Mouse (Mus musculus): Measurements from ENCODE around the gene Naa11. TPM values are rescaled to one million over a fixed set of nuclear protein-coding genes. Genes with fewer than 3 reads are reported as not detected.

The Naa11 gene
- polyA plus RNA-seq, 1 experiment = not detected

DNA sequence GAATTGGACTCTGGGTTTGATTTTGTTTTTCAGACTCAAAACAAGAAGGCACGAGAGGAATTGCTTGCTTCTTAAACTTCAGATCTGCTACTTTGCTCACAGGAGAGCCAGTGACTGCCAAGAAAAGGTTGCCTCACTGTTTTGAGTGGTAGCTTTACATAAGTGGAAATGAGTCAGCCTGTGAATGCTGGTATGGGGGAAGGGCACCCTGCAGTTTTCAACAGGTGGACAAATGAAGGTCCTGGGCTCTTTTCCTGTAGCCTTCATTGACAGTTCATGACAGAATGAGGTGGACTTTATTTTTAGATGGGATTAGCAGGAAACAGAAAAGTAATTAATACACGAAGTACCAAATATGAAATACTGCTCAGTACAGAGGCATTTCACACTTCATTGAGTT lies 29.6 kb downstream of the Naa11 start:
- TF ChIP-seq POLR2A (IDR thresholded peaks at IDR 0.05; ENCODE audit: borderline replicate concordance, control insufficient read depth, low read depth, low read length) (no peak), CTCF (IDR thresholded peaks at IDR 0.05; ENCODE audit: control insufficient read depth, insufficient read depth, low read length) (no peak)
- WGBS = 7% methylated on average over 2 of the region's 2 CpGs
- Histone ChIP-seq H3K4me1 (ENCODE audit: control insufficient read depth, insufficient read depth, low read length) (no peaks in the 10 kb centered on the region; the same call in 1 of the 2 replicates), H3K4me3 (replicated peaks; ENCODE audit: control insufficient read depth, low read depth, low read length) (no peak overlapping the region), H3K27ac (ENCODE audit: control insufficient read depth, insufficient read depth, low read depth, low read length, poor library complexity) (no peak overlapping the region)

DNA sequence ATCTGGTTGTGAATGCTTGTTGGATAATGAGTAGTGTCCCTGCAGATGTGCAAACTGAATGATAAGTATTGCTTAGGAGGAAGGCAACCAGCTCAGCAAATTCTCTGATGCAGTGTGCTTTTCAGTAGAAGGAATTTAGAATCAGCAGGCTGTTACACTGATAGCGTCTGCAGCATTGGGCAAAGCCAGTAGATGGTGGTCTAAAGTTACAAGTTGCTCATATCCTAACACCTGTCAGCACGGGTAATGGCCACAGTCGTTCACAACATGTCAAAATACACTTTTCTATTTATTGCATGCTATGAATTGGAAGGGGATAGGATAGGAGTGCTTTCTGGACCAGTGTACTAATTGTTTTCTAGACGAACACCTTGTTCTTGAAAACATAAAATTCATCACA lies 33.1 kb downstream of the Naa11 start:
- Histone ChIP-seq H3K27ac (ENCODE audit: control insufficient read depth, insufficient read depth, low read depth, low read length, poor library complexity) (no peak overlapping the region), H3K4me1 (ENCODE audit: control insufficient read depth, insufficient read depth, low read length) (no peaks in the 10 kb centered on the region), H3K4me3 (replicated peaks; ENCODE audit: control insufficient read depth, low read depth, low read length) (no peak overlapping the region)
- WGBS = 61% methylated on average over 4 of the region's 4 CpGs
- no peak for TF ChIP-seq POLR2A (IDR thresholded peaks at IDR 0.05; ENCODE audit: borderline replicate concordance, control insufficient read depth, low read depth, low read length)
- TF ChIP-seq CTCF (IDR thresholded peaks at IDR 0.05; ENCODE audit: control insufficient read depth, insufficient read depth, low read length) = no peak

DNA sequence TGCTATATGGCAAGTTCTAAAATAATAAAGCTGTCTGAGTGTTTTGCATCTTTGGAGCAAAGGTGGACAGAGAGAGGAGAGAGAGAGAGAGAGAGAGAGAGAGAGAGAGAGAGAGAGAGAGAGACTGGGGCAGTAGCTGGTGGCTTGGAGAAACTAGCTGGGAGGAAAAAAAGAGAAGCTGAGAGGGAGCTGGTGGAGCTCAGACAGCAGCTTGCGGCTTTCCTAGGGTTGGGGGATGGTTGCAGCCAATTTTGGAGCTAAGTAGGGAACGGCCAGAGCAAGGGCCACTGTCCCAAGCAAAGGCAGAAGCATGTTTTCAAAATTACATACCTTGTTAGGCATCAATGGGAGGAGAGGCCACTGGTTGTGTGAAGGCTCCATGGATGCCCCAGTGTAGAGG lies 36.0 kb downstream of the Naa11 start:
- no peak for TF ChIP-seq POLR2A (IDR thresholded peaks at IDR 0.05; ENCODE audit: borderline replicate concordance, control insufficient read depth, low read depth, low read length)
- no peak for TF ChIP-seq CTCF (IDR thresholded peaks at IDR 0.05; ENCODE audit: control insufficient read depth, insufficient read depth, low read length)
- 6% methylated on average over 2 of the region's 2 CpGs for WGBS
- no peak overlapping the region for H3K4me3 ChIP-seq (replicated peaks; ENCODE audit: control insufficient read depth, low read depth, low read length)
- H3K4me1 ChIP-seq (ENCODE audit: control insufficient read depth, insufficient read depth, low read length) = no peaks in the 10 kb centered on the region
- H3K27ac ChIP-seq (ENCODE audit: control insufficient read depth, insufficient read depth, low read depth, low read length, poor library complexity) = no peak overlapping the region

- Histone ChIP-seq H3K4me1 (ENCODE audit: control insufficient read depth, insufficient read depth, low read length) (no peaks in the 10 kb centered on the region), H3K27ac (ENCODE audit: control insufficient read depth, insufficient read depth, low read depth, low read length, poor library complexity) (no peak overlapping the region), H3K4me3 (replicated peaks; ENCODE audit: control insufficient read depth, low read depth, low read length) (no peak overlapping the region)
- WGBS = 38% methylated on average over 2 of the region's 2 CpGs
- TF ChIP-seq CTCF (IDR thresholded peaks at IDR 0.05; ENCODE audit: control insufficient read depth, insufficient read depth, low read length) (no peak), POLR2A (IDR thresholded peaks at IDR 0.05; ENCODE audit: borderline replicate concordance, control insufficient read depth, low read depth, low read length) (no peak)
Observed at GRCm38 (mm10) chr5:97355152-97355551, 37.0 kb downstream of the Naa11 start.

DNA sequence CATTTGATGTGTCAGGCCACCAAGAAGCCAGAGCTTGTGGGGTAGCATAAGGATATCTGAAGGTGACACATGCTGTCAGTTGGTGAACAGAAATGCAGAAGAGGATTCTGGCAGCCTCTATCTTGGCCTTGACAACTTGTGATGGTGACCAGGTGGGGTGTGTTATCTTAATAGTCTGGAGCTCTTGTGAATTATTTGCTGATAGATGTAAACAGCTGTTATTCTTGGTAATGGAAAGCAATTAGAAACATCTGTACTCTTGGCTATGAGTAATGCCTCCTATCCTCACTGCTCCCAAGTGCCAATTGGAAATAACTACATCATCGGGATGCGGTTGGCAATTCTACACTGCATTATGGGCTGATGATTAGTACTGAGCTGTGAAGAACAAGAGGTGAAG lies 43.4 kb downstream of the Naa11 start:
- TF ChIP-seq POLR2A (IDR thresholded peaks at IDR 0.05; ENCODE audit: borderline replicate concordance, control insufficient read depth, low read depth, low read length) (no peak), CTCF (IDR thresholded peaks at IDR 0.05; ENCODE audit: control insufficient read depth, insufficient read depth, low read length) (no peak)
- Histone ChIP-seq H3K4me3 (replicated peaks; ENCODE audit: control insufficient read depth, low read depth, low read length) (no peak overlapping the region), H3K27ac (ENCODE audit: control insufficient read depth, insufficient read depth, low read depth, low read length, poor library complexity) (no peak overlapping the region), H3K4me1 (ENCODE audit: control insufficient read depth, insufficient read depth, low read length) (no peaks in the 10 kb centered on the region; the same call in 1 of the 2 replicates)
- 85% methylated on average over 2 of the region's 2 CpGs for WGBS

DNA sequence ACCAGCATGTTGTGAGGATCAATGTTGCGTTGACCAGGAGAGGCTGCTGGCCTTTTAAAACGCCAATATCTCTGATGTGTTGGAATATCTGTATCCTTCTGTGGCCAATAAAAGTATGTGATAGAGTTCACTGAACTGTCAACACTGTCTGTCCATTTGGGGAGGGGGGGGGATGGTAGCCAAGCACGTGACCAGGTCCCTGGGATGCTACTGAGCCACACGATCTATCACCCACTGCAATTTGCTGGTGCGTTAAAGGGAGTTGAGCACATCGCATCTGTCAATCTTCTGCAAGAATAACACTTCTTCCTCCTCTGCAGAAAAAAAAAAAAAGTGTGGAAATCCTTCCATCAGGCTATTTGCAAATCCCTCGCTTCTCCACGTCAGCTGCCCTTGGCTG lies 43.9 kb downstream of the Naa11 start:
- no peaks in the 10 kb centered on the region; the same call in 1 of the 2 replicates for H3K4me1 ChIP-seq (ENCODE audit: control insufficient read depth, insufficient read depth, low read length)
- no peak overlapping the region for H3K27ac ChIP-seq (ENCODE audit: control insufficient read depth, insufficient read depth, low read depth, low read length, poor library complexity)
- no peak overlapping the region for H3K4me3 ChIP-seq (replicated peaks; ENCODE audit: control insufficient read depth, low read depth, low read length)
- 88% methylated on average over 8 of the region's 8 CpGs for WGBS
- TF ChIP-seq CTCF (IDR thresholded peaks at IDR 0.05; ENCODE audit: control insufficient read depth, insufficient read depth, low read length) (no peak), POLR2A (IDR thresholded peaks at IDR 0.05; ENCODE audit: borderline replicate concordance, control insufficient read depth, low read depth, low read length) (no peak)

DNA sequence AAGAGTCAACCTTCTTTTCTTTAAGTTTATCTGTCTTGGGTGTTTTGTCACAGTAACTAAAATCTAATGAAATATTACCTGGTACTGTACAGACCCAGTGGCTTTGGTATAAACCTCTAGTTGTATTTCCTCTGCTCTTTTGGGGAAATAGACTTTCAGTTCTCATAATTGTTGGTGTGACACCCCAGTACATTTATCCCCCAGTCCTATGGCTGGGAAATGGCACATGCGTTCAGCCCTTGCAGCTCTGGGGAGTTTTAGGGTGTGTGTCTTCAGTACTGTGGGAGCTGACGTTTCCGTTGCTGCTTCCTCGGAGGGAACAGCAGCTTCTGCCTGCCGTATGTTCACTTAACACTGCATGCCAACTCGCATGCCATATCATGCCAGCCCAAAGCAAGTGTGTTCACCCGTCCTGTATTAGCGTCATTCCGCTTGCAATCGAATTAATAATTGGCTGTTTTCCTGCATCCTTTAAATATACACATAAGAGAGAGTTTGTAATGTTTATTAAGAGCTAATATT lies 46.4 kb downstream of the Naa11 start:
- H3K4me3 ChIP-seq (replicated peaks; ENCODE audit: control insufficient read depth, low read depth, low read length) = no peak overlapping the region
- no peak overlapping the region for H3K27ac ChIP-seq (ENCODE audit: control insufficient read depth, insufficient read depth, low read depth, low read length, poor library complexity)
- TF ChIP-seq CTCF (IDR thresholded peaks at IDR 0.05; ENCODE audit: control insufficient read depth, insufficient read depth, low read length) = no peak
- no peak for TF ChIP-seq POLR2A (IDR thresholded peaks at IDR 0.05; ENCODE audit: borderline replicate concordance, control insufficient read depth, low read depth, low read length)
- WGBS = 81% methylated on average over 10 of the region's 10 CpGs
- no peaks in the 10 kb centered on the region; the same call in 1 of the 2 replicates for H3K4me1 ChIP-seq (ENCODE audit: control insufficient read depth, insufficient read depth, low read length)

DNA sequence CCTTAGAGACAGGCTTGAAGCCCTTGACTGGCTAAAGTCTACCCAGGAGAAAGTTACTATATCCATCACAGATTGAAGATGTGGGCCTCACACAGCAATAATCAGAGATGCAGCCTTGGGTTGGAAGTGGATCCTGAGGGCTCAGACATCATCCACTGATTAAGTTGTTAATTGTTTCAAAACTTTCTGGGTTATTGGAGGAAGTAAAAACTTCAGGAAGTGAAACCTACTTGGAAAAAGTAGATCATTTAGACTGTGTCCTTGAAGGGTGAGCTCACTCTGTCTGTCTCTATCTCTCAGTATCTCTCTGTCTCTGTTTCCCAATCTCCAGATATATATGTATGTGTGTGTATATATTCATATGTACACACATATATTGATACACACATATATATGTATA lies 47.0 kb downstream of the Naa11 start:
- no peak overlapping the region for H3K4me3 ChIP-seq (replicated peaks; ENCODE audit: control insufficient read depth, low read depth, low read length)
- no peak overlapping the region for H3K27ac ChIP-seq (ENCODE audit: control insufficient read depth, insufficient read depth, low read depth, low read length, poor library complexity)
- TF ChIP-seq POLR2A (IDR thresholded peaks at IDR 0.05; ENCODE audit: borderline replicate concordance, control insufficient read depth, low read depth, low read length) = no peak
- no peak for TF ChIP-seq CTCF (IDR thresholded peaks at IDR 0.05; ENCODE audit: control insufficient read depth, insufficient read depth, low read length)
- no peaks in the 10 kb centered on the region; the same call in 1 of the 2 replicates for H3K4me1 ChIP-seq (ENCODE audit: control insufficient read depth, insufficient read depth, low read length)

GRCm38 (mm10) chr5:97344144-97344543 lies 48.0 kb downstream of the Naa11 start:
- Histone ChIP-seq H3K27ac (ENCODE audit: control insufficient read depth, insufficient read depth, low read depth, low read length, poor library complexity) (no peak overlapping the region), H3K4me1 (ENCODE audit: control insufficient read depth, insufficient read depth, low read length) (no peaks in the 10 kb centered on the region; the same call in 1 of the 2 replicates), H3K4me3 (replicated peaks; ENCODE audit: control insufficient read depth, low read depth, low read length) (no peak overlapping the region)
- WGBS = 93% methylated on average over 3 of the region's 3 CpGs
- TF ChIP-seq CTCF (IDR thresholded peaks at IDR 0.05; ENCODE audit: control insufficient read depth, insufficient read depth, low read length) (no peak), POLR2A (IDR thresholded peaks at IDR 0.05; ENCODE audit: borderline replicate concordance, control insufficient read depth, low read depth, low read length) (no peak)

Data from bone marrow, adult 2 months (tissue).